Mouse (Mus musculus) kidney, postnatal 0 days (tissue): ENCODE data around the gene Fam205c. TPM values are rescaled to one million over a fixed set of nuclear protein-coding genes. Genes with fewer than 3 reads are reported as not detected.

Experiments used
- ATAC-seq: fragments of 200-750 bp; cut with Nextera tagmentation; replicated peaks from 2 replicates; pipeline ENCODE4 v1.8.0; 2017; ENCODE audit warnings: low read depth, moderate number of reproducible peaks, moderate TSS enrichment, moderate library complexity; ENCODE audit not compliant: low FRiP score
- DNase-seq: peaks from one replicate; pipeline ENCODE4 v3.0.0-alpha.2; 2016; ENCODE audit warnings: low spot score
- H3K27ac ChIP-seq: fragments of 300-500 bp; sonication (generic); 2 replicates; pipeline ENCODE4 v1.5.1; 2014; ENCODE audit warnings: mild to moderate bottlenecking
- H3K27me3 ChIP-seq: fragments of 300-500 bp; sonication (generic); 2 replicates; pipeline ENCODE4 v1.6.1; 2014; ENCODE audit warnings: low read length, mixed read lengths; ENCODE audit not compliant: insufficient read depth
- H3K36me3 ChIP-seq: fragments of 300-500 bp; sonication (generic); 2 replicates; pipeline ENCODE4 v1.6.1; 2014; ENCODE audit warnings: low read length, mixed read lengths; ENCODE audit not compliant: insufficient read depth
- H3K4me1 ChIP-seq: fragments of 300-500 bp; sonication (generic); replicated peaks from 2 replicates; pipeline ENCODE4 v1.6.1; 2014; ENCODE audit warnings: antibody characterized with exemption, low read length, mixed read lengths; ENCODE audit not compliant: insufficient read depth
- H3K4me2 ChIP-seq: fragments of 300-500 bp; sonication (generic); 2 replicates; pipeline ENCODE4 v1.6.1; 2014; ENCODE audit warnings: mild to moderate bottlenecking, low read length, moderate library complexity, mixed read lengths
- H3K4me3 ChIP-seq: fragments of 300-500 bp; sonication (generic); replicated peaks from 2 replicates; pipeline ENCODE4 v1.5.1; 2014; ENCODE audit warnings: low read depth, low read length
- H3K9ac ChIP-seq: fragments of 300-500 bp; sonication (generic); 2 replicates; pipeline ENCODE4 v1.6.1; 2014; ENCODE audit warnings: low read depth, low read length
- H3K9me3 ChIP-seq: fragments of 300-500 bp; sonication (generic); replicated peaks from 2 replicates; pipeline ENCODE4 v1.6.1; 2016; ENCODE audit warnings: low read length, inconsistent platforms, mixed read lengths
- CTCF ChIP-seq: IDR thresholded peaks from 2 replicates; pipeline ENCODE4 v1.5.1; 2016; ENCODE audit warnings: antibody characterized with exemption, low read depth, mild to moderate bottlenecking, moderate library complexity
- WGBS: fragments of 180-500 bp; shearing (Covaris S2); extraction: QIAGEN DNeasy Blood & Tissue Kit; methylation state at CpG from one replicate; pipeline ENCODE4 v1.1.7; 2014; 5-methylcytosine and 5-hydroxymethylcytosine counted together
- polyA plus RNA-seq: library from polyadenylated mRNA; unstranded; fragments of >200 nt; fragmentation: Nextera tagmentation; extraction: Ambion mirVana; gene quantifications from 2 replicates; pipeline ENCODE4 v1.2.1, GENCODE M21; 2015

The Fam205c gene
- polyA plus RNA-seq, 1 experiment from 2014 or later: 0.09 TPM

GRCm38 (mm10) chr4:42903942-42904341, 29.9 kb upstream of the Fam205c start:
- Histone ChIP-seq H3K9me3 (no peaks in the 10 kb centered on the region), H3K36me3 (no peaks in the 10 kb centered on the region), H3K9ac (no peak overlapping the region), H3K4me2 (no peak overlapping the region), H3K4me1 (no peaks in the 10 kb centered on the region), H3K4me3 (no peak overlapping the region), H3K27ac (no peak overlapping the region), H3K27me3 (no peaks in the 10 kb centered on the region)
- WGBS: 54% methylated on average over 1 of the region's 1 CpGs
- DNase-seq (no peak), ATAC-seq (no peak)
- no peak for TF ChIP-seq CTCF

GRCm38 (mm10) chr4:42902730-42903129, 28.7 kb upstream of the Fam205c start:
- no peaks in the 10 kb centered on the region for H3K9me3 ChIP-seq
- no peak overlapping the region for H3K4me3 ChIP-seq
- H3K36me3 ChIP-seq: no peaks in the 10 kb centered on the region
- H3K9ac ChIP-seq: no peak overlapping the region
- DNase-seq (no peak), ATAC-seq (no peak)
- H3K27me3 ChIP-seq: no peaks in the 10 kb centered on the region
- no peaks in the 10 kb centered on the region for H3K4me1 ChIP-seq
- H3K27ac ChIP-seq: no peak overlapping the region
- no peak overlapping the region for H3K4me2 ChIP-seq
- WGBS: 87% methylated on average over 5 of the region's 5 CpGs
- no peak for TF ChIP-seq CTCF

GRCm38 (mm10) chr4:42902174-42902573, 28.1 kb upstream of the Fam205c start:
- Histone ChIP-seq H3K27me3 (no peaks in the 10 kb centered on the region), H3K27ac (no peak overlapping the region), H3K9ac (no peak overlapping the region), H3K4me1 (no peaks in the 10 kb centered on the region), H3K36me3 (no peaks in the 10 kb centered on the region), H3K4me2 (no peak overlapping the region), H3K4me3 (no peak overlapping the region), H3K9me3 (no peaks in the 10 kb centered on the region)
- 54% methylated on average over 9 of the region's 9 CpGs for WGBS
- peak; percentile 49; the same call in 1 of the 2 replicates for TF ChIP-seq CTCF
- DNase-seq (no peak), ATAC-seq (no peak)

GRCm38 (mm10) chr4:42900878-42901277, 26.8 kb upstream of the Fam205c start:
- Histone ChIP-seq H3K4me2 (no peak overlapping the region), H3K36me3 (no peaks in the 10 kb centered on the region), H3K4me3 (no peak overlapping the region), H3K9ac (no peak overlapping the region), H3K27me3 (no peaks in the 10 kb centered on the region), H3K4me1 (no peaks in the 10 kb centered on the region), H3K27ac (no peak overlapping the region), H3K9me3 (no peaks in the 10 kb centered on the region)
- no peak for DNase-seq
- ATAC-seq: no peak
- WGBS: 70% methylated on average over 5 of the region's 5 CpGs
- TF ChIP-seq CTCF: no peak

GRCm38 (mm10) chr4:42898914-42899313, 24.9 kb upstream of the Fam205c start:
- H3K36me3 ChIP-seq: no peaks in the 10 kb centered on the region
- WGBS: 46% methylated on average over 3 of the region's 3 CpGs
- no peaks in the 10 kb centered on the region for H3K27me3 ChIP-seq
- ATAC-seq (no peak), DNase-seq (no peak)
- no peak overlapping the region for H3K4me2 ChIP-seq
- H3K9ac ChIP-seq: no peak overlapping the region
- H3K4me3 ChIP-seq: no peak overlapping the region
- no peaks in the 10 kb centered on the region for H3K4me1 ChIP-seq
- H3K9me3 ChIP-seq: no peaks in the 10 kb centered on the region
- TF ChIP-seq CTCF: no peak
- H3K27ac ChIP-seq: no peak overlapping the region

GRCm38 (mm10) chr4:42895118-42895517, 21.1 kb upstream of the Fam205c start:
- ATAC-seq: no peak
- WGBS: 67% methylated on average over 7 of the region's 7 CpGs
- H3K4me3 ChIP-seq: no peak overlapping the region

GRCm38 (mm10) chr4:42891176-42891575, 17.1 kb upstream of the Fam205c start:
- H3K27me3 ChIP-seq: no peaks in the 10 kb centered on the region
- no peak overlapping the region for H3K9ac ChIP-seq
- H3K4me1 ChIP-seq: no peaks in the 10 kb centered on the region
- no peaks in the 10 kb centered on the region for H3K36me3 ChIP-seq
- no peak for TF ChIP-seq CTCF
- H3K4me2 ChIP-seq: no peak overlapping the region
- H3K4me3 ChIP-seq: no peak overlapping the region
- DNase-seq (no peak), ATAC-seq (no peak)
- H3K9me3 ChIP-seq: no peaks in the 10 kb centered on the region
- WGBS: 64% methylated on average over 7 of the region's 7 CpGs
- H3K27ac ChIP-seq: no peak overlapping the region

More at GRCm38 (mm10) chr4:42895118-42895517, 21.1 kb upstream of the Fam205c start:
- H3K36me3 ChIP-seq: no peaks in the 10 kb centered on the region
- H3K27ac ChIP-seq: no peak overlapping the region
- H3K4me2 ChIP-seq: no peak overlapping the region
- no peaks in the 10 kb centered on the region for H3K27me3 ChIP-seq
- H3K9me3 ChIP-seq: no peaks in the 10 kb centered on the region
- DNase-seq: no peak
- no peaks in the 10 kb centered on the region for H3K4me1 ChIP-seq
- TF ChIP-seq CTCF: no peak
- no peak overlapping the region for H3K9ac ChIP-seq
